Comparison of ENCODE assay signal across 8 mouse cellular contexts in genomic region chr3:38220934-38221833, GRCm38 (mm10).
DNase-seq lines count a peak whose midpoint lies in the region; ATAC-seq and TF ChIP-seq lines count a peak whose summit lies in the region.

No protein-coding gene starts in this region.

- H3K9me3 ChIP-seq in forebrain, embryonic 14.5 days (replicated peaks; ENCODE audit: control insufficient read depth, low read length) = no peaks in the 10 kb centered on the region
- no peaks in the 10 kb centered on the region for H3K9me3 ChIP-seq in intestine, postnatal 0 days (ENCODE audit: control insufficient read depth)
- H3K9me3 ChIP-seq in lung, postnatal 0 days (ENCODE audit: low read length) = no peaks in the 10 kb centered on the region

- H3K9ac ChIP-seq in forebrain, embryonic 14.5 days (ENCODE audit: low read length) = no peak overlapping the region
- H3K9ac ChIP-seq in intestine, postnatal 0 days (ENCODE audit: low read depth, low read length) = no peak overlapping the region
- H3K9ac ChIP-seq in lung, postnatal 0 days (replicated peaks; ENCODE audit: low read depth) = no peak overlapping the region

- WGBS in forebrain, embryonic 14.5 days = 60% methylated on average over 11 of the region's 11 CpGs
- WGBS in intestine, postnatal 0 days = 43% methylated on average over 11 of the region's 11 CpGs
- 30% methylated on average over 11 of the region's 11 CpGs for WGBS in lung, postnatal 0 days

- H3K4me1 ChIP-seq in forebrain, embryonic 14.5 days (ENCODE audit: control insufficient read depth, insufficient read depth, low read length) = no peaks in the 10 kb centered on the region
- no peaks in the 10 kb centered on the region for H3K4me1 ChIP-seq in intestine, postnatal 0 days (replicated peaks; ENCODE audit: control insufficient read depth, insufficient read depth, low read length)
- no peaks in the 10 kb centered on the region for H3K4me1 ChIP-seq in lung, postnatal 0 days (ENCODE audit: insufficient read depth, low read depth, low read length)

- ATAC-seq in cerebellum, adult (ENCODE audit: insufficient number of reproducible peaks, low FRiP score, low TSS enrichment) = no peak
- peak; percentile 44; the same call in 1 of the 2 replicates for ATAC-seq in forebrain, embryonic 14.5 days
- ATAC-seq in intestine, postnatal 0 days = no peak
- ATAC-seq in lung, postnatal 0 days = peak; percentile 62

- no peak overlapping the region for H3K4me2 ChIP-seq in forebrain, embryonic 14.5 days (ENCODE audit: low read length)
- H3K4me2 ChIP-seq in intestine, postnatal 0 days (replicated peaks; ENCODE audit: low read depth) = no peak overlapping the region
- no peak overlapping the region for H3K4me2 ChIP-seq in lung, postnatal 0 days (replicated peaks; ENCODE audit: low read depth, low read length)

- peak; percentile 85 for TF ChIP-seq CTCF in intestine, postnatal 0 days (IDR thresholded peaks at IDR 0.05; ENCODE audit: low read depth)
- peak; percentile 84 for TF ChIP-seq CTCF in lung, postnatal 0 days (IDR thresholded peaks at IDR 0.05)

- no peak overlapping the region for H3K27ac ChIP-seq in forebrain, embryonic 14.5 days (ENCODE audit: low read depth, low read length)
- H3K27ac ChIP-seq in intestine, postnatal 0 days (ENCODE audit: low read depth, low read length) = no peak overlapping the region
- H3K27ac ChIP-seq in lung, postnatal 0 days (ENCODE audit: low read length) = no peak overlapping the region

- no peak overlapping the region for H3K4me3 ChIP-seq in forebrain, embryonic 14.5 days (ENCODE audit: low read depth, low read length)
- no peak overlapping the region for H3K4me3 ChIP-seq in intestine, postnatal 0 days (ENCODE audit: low read depth, low read length)
- no peak overlapping the region for H3K4me3 ChIP-seq in lung, postnatal 0 days (ENCODE audit: low read depth, low read length)

- no peak for TF ChIP-seq EP300 in lung, postnatal 0 days (IDR thresholded peaks at IDR 0.05)

- H3K27me3 ChIP-seq in forebrain, embryonic 14.5 days (replicated peaks; ENCODE audit: control insufficient read depth, insufficient read depth, low read length) = no peaks in the 10 kb centered on the region
- no peaks in the 10 kb centered on the region for H3K27me3 ChIP-seq in intestine, postnatal 0 days (replicated peaks; ENCODE audit: control insufficient read depth, insufficient read depth, low read length)
- H3K27me3 ChIP-seq in lung, postnatal 0 days (replicated peaks; ENCODE audit: insufficient read depth, low read length) = no peaks in the 10 kb centered on the region

- DNase-seq in cerebellum, adult 18-20 months = peak; percentile 35 to 63
- peak; percentile 92 for DNase-seq in 3T3-L1 (ENCODE audit: low read depth, low spot score)
- DNase-seq in adrenal gland, postnatal 14 days = peak; percentile 57
- DNase-seq in forebrain, embryonic 14.5 days (ENCODE audit: low spot score) = peak; percentile 76
- peak; percentile 81 for DNase-seq in lung, postnatal 0 days (ENCODE audit: low spot score)
- DNase-seq in skeletal muscle tissue, adult 2 months (ENCODE audit: low read depth, low spot score) = peak; percentile 53

- no peaks in the 10 kb centered on the region for H3K36me3 ChIP-seq in forebrain, embryonic 14.5 days (ENCODE audit: control insufficient read depth, insufficient read depth, low read length)
- no peaks in the 10 kb centered on the region for H3K36me3 ChIP-seq in intestine, postnatal 0 days (ENCODE audit: control insufficient read depth, insufficient read depth)
- no peaks in the 10 kb centered on the region for H3K36me3 ChIP-seq in lung, postnatal 0 days (ENCODE audit: insufficient read depth, low read length)

Comparison
In these comparisons a context has a peak if more than half of its experiments do, and no peak if none do; other contexts are left out.
1. ATAC-seq: peak in forebrain, embryonic 14.5 days (single experiment) and lung, postnatal 0 days (single experiment); none in cerebellum, adult (single experiment) and intestine, postnatal 0 days (single experiment).
2. Peak in every context shown above with its lines, with median percentiles within 50 percentile points of each other: DNase-seq.